Mouse (Mus musculus): ENCODE measurements around the gene Slc29a1.

Gene Slc29a1

GRCm38 (mm10) chr17:45569999-45570398 lies 29.4 kb downstream of the Slc29a1 start:
- no peak for DNase-seq (ENCODE audit: low spot score)

GRCm38 (mm10) chr17:45568990-45569389 lies 30.4 kb downstream of the Slc29a1 start:
- DNase-seq (ENCODE audit: low spot score), result no peak

- no peak for DNase-seq (ENCODE audit: low spot score)
Measured at GRCm38 (mm10) chr17:45567162-45567601, 32.2 kb downstream of the Slc29a1 start.

- DNase-seq (ENCODE audit: low spot score), result no peak
Measured at GRCm38 (mm10) chr17:45566360-45567161, 32.8 kb downstream of the Slc29a1 start.

- DNase-seq (ENCODE audit: low spot score), result no peak
Measured at GRCm38 (mm10) chr17:45566031-45566359, 33.4 kb downstream of the Slc29a1 start.

GRCm38 (mm10) chr17:45565103-45565502 lies 34.3 kb downstream of the Slc29a1 start:
- DNase-seq (ENCODE audit: low spot score), result no peak

- DNase-seq (ENCODE audit: low spot score), result no peak
Measured at GRCm38 (mm10) chr17:45564531-45565084, 34.8 kb downstream of the Slc29a1 start.

GRCm38 (mm10) chr17:45563655-45564530 lies 35.5 kb downstream of the Slc29a1 start, which contains the start of gene Slc35b2:
Gene Slc35b2, plus strand, starts transcription at chr17:45563874.
- peak; percentile 94 for DNase-seq (ENCODE audit: low spot score)

- DNase-seq (ENCODE audit: low spot score), result no peak
Measured at GRCm38 (mm10) chr17:45563216-45563615, 36.2 kb downstream of the Slc29a1 start.

GRCm38 (mm10) chr17:45559732-45560525 lies 39.5 kb downstream of the Slc29a1 start:
- DNase-seq (ENCODE audit: low spot score), result no peak

GRCm38 (mm10) chr17:45557998-45558862 lies 41.2 kb downstream of the Slc29a1 start:
- DNase-seq (ENCODE audit: low spot score), result no peak

DNA sequence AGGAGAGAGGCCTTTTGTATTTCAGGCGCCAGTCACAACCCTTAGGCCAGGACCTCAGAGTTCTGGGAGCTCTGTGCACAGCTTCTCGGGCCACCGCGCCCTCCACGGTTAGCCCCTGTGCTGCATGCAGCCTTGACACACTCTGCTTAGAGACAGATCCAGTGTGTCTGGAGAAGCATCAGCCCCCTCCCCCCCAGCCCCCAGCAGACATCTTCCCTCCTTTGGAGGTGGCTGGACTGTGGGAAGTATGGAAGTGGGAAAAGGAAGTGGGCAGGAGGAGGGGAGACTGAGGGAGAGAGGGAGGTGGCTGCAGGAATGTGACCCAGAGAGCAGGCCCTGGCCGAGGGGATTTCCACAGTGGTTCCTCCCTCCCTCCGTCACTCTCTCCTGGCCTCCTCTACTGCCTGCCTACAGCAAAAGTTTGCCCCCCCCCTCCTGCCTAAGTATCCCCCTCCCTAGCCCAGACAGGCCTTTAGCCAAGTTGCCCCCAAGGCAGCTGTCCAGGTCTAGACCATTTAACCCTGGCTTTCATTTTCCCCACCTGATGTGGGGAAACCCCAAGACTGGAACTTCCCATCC lies 42.1 kb downstream of the Slc29a1 start:
- DNase-seq (ENCODE audit: low spot score), result no peak

DNA sequence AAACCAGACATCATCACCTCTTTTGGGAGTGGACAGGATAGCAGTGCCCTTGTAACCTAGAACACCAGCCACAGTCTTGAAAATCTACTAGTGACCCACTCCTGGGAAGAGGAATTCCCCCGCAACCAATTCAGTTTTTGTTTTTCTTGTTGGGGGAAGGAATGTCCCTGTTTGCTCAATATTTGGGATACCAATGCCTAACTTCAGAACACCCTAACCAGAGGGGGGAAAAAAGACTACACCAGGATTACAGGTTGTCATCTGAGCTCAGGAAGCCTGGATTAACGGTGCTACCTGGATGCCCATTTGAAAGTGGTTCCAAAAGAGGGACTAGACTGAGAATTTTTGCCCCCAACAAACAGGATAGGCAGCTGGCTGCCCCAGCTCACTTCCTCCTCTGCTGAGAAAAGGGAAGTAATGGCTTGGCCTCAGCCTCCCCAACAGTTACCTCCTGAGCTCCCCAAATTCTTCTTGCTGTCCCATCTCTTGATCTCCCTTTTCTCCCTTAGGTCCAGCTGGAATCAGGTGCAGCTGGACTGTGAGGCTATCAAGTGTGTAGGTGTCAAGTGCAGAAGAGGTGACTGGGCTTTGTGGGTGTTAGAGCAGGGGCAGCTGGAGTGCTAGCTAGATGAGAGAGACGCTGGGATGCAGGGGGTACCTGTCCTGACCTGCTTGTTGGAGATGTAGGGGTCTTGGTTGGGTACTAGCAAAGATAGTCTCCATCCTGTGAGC lies 42.7 kb downstream of the Slc29a1 start:
- DNase-seq (ENCODE audit: low spot score), result no peak

DNA sequence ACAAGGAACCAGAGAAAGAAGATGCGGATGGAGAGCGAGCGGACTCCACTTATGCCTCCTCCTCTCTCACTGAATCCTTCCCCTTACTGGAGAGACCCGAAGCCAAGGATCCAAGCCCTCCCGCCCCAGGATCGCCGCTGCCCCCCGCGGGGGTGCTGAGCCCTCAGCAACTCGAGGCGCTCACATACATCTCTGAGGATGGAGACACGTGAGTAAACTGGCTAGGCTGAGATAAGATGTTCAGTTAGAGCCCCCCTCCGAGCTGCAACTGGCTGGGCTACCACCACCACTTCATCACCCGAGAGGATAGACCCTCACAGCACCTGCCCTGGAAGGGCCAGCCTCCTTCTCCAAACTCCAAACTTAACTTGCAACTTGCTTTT lies 43.3 kb downstream of the Slc29a1 start:
- no peak for DNase-seq (ENCODE audit: low spot score)

DNA sequence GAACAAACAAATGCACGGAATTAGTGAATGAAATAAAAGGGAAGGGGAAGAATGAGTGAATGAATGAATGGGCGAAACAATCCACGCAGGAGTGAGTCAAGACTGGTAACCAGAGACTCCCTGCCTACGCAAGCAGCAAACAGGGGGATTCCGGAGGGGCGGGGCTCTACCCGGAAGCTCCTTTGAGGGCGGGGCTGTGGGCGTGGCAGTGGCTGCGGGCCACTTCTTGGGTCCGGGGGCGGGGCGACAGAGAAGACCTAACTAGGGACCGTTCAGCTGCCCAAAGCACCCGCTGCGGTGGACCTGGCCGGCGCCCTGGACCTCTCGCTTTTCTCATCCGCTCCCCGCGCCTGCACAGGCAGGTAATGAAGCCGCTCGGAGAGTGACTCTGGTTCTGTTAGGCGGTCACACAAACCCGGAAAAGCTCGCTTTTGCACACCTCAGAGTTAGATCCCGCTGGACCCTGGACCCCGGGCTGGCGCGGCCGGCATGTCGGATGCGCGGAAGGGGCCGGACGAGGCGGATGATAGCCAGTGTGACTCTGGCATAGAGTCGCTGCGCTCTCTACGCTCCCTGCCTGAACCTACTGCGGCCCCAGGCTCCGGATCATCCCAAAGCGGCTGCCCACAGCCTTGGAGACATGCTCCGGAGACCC lies 43.8 kb downstream of the Slc29a1 start, which contains the start of gene Nfkbie:
Nfkbie (plus strand) TSS at position 252 of the 655 bp plus-strand sequence.
- DNase-seq (ENCODE audit: low spot score), result peak; percentile 96

- no peak for DNase-seq (ENCODE audit: low spot score)
Measured at GRCm38 (mm10) chr17:45554420-45554819, 45.0 kb downstream of the Slc29a1 start.

- DNase-seq (ENCODE audit: low spot score), result no peak
Measured at GRCm38 (mm10) chr17:45553065-45553464, 46.3 kb downstream of the Slc29a1 start.

GRCm38 (mm10) chr17:45551816-45552451 lies 47.5 kb downstream of the Slc29a1 start:
- DNase-seq (ENCODE audit: low spot score), result peak; percentile 79

All from lung, postnatal 25 days (tissue).